Mouse (Mus musculus) bone marrow, adult 2 months (tissue): ENCODE measurements around the gene Snx6. TPM values are rescaled to one million over a fixed set of nuclear protein-coding genes. Genes with fewer than 3 reads are reported as not detected.
"Not testable (repeated sequence)": the region's sequence is repeated elsewhere in the genome, so short reads cannot be mapped to it uniquely, and the experiment has no call there.

Experiments
- H3K27ac ChIP-seq: fragments of 200-500 bp; 2 replicates; pipeline ENCODE4 v1.5.1; 2012; ENCODE audit warnings: low read depth, mild to moderate bottlenecking, control low read depth, inconsistent platforms, low read length; ENCODE audit not compliant: control insufficient read depth, poor library complexity, insufficient read depth
- H3K4me1 ChIP-seq: fragments of 200-500 bp; 2 replicates; pipeline ENCODE4 v1.6.1; 2011; ENCODE audit warnings: low read length; ENCODE audit not compliant: control insufficient read depth, insufficient read depth
- H3K4me3 ChIP-seq: fragments of 200-500 bp; replicated peaks from 2 replicates; pipeline ENCODE3; 2011; ENCODE audit warnings: mild to moderate bottlenecking, low read depth, low read length, control low read depth; ENCODE audit not compliant: control insufficient read depth
- CTCF ChIP-seq: fragments of 200-500 bp; IDR thresholded peaks from 2 replicates; pipeline ENCODE4 v1.5.1; 2011; ENCODE audit warnings: low read length, control low read depth; ENCODE audit not compliant: control insufficient read depth, insufficient read depth
- POLR2A ChIP-seq: fragments of 200-500 bp; IDR thresholded peaks from 2 replicates; pipeline ENCODE4 v1.6.1; 2011; ENCODE audit warnings: low read depth, mild to moderate bottlenecking, control low read depth, low read length, borderline replicate concordance; ENCODE audit not compliant: control insufficient read depth
- WGBS: fragments of 180-500 bp; shearing (Covaris S2); methylation state at CpG from one replicate; pipeline ENCODE4 v1.1.7; 2018; 5-methylcytosine and 5-hydroxymethylcytosine counted together
- polyA plus RNA-seq: library from polyadenylated mRNA; stranded (reverse); fragments of >200 nt; gene quantifications from 2 replicates; pipeline ENCODE4 v1.2.4, GENCODE M21; 2011; ENCODE audit warnings: low replicate concordance; ENCODE audit not compliant: missing spikeins, insufficient read depth, insufficient read length

The Snx6 gene
- polyA plus RNA-seq, result 17.7 and 21.1 TPM in 2 replicates

DNA sequence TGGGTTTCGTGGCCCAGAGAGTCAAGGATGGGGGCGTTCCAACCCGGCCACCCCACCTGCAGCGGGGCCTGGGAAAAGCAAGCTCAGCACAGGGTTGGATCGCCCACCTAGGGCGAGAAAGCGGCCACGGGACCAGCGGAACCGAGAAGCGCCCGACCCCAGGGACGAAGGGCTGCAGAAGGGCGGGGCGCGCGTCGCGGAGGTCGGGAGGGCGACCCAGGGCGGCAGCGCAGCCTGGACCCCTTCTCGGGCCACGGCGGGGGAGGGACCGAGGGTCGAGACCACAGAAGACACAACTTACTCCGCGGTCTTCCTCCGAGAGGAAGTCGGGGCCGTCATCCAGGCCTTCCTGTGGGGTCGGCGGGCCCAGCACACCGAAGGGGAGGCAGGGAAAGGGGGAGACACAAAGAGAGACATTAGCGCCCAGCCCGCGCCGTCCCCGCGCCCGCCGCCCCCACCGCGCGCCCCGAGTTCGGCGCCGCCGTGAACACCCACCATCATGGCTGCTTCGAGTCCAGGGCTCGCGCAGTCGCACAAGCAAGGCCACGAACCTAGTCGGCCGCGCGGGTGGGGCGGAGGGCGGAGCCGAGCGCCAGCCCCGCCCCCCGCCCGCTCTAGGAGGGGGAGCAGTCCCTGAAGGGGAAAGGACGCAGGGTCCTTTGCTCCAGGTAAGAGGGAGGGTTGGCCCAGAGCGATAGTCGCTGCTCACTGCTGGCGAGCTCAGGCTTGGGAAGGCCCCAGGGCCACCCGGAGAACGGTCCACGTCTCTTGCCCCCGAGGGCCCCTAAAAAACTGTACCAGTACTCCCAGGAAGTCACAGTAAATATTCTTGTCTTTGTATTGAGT lies at the start of gene Snx6:
Gene Snx6, minus strand, starts transcription at position 551 of the 846 bp plus-strand sequence.
- Histone ChIP-seq H3K27ac (peak within 1 kb of the TSS; percentile 85), H3K4me3 (peak within 1 kb of the TSS; percentile 87), H3K4me1 (no peaks in the 10 kb centered on the region; the same call in 1 of the 2 replicates)
- TF ChIP-seq POLR2A (peak; percentile 85; the same call in 1 of the 2 replicates), CTCF (no peak)
- WGBS, result under 1% methylated on average over 76 of the region's 76 CpGs

- TF ChIP-seq CTCF (no peak), POLR2A (no peak)
- Histone ChIP-seq H3K4me1 (no peaks in the 10 kb centered on the region), H3K27ac (peak overlapping the region; percentile 48; the same call in 1 of the 2 replicates), H3K4me3 (no peak overlapping the region)
Measured at GRCm38 (mm10) chr12:54844415-54844814, 48.9 kb upstream of the Snx6 start.

GRCm38 (mm10) chr12:54841576-54841975 lies 46.1 kb upstream of the Snx6 start:
- WGBS, result 78% methylated on average over 1 of the region's 1 CpGs
- H3K4me3 ChIP-seq, result no peak overlapping the region

DNA sequence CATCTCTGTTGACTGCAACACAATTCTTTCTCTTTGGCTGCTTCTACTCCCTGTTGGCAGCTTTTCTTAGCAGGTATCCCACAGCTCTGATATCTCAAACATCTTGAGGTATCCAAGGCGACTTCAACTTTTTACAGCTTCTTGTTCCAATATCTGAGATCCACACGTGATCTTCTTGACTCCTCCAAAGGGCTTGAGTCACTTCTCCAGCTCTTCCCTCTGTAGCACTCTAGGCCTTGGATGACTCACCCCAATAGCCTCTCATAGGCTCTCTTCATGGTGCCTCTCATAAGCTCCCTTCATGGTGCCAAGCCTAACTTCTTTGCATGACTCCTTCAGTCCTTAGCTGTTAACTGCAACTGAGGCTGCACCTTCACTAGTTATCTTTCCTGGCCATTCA lies 44.3 kb upstream of the Snx6 start:
- Histone ChIP-seq H3K4me3 (no peak overlapping the region), H3K27ac (no peak overlapping the region), H3K4me1 (no peaks in the 10 kb centered on the region; the same call in 1 of the 2 replicates)
- TF ChIP-seq CTCF (no peak), POLR2A (no peak)
- 90% methylated on average over 2 of the region's 2 CpGs for WGBS

More at GRCm38 (mm10) chr12:54841576-54841975, 46.1 kb upstream of the Snx6 start:
- no peaks in the 10 kb centered on the region for H3K4me1 ChIP-seq
- H3K27ac ChIP-seq, result no peak overlapping the region
- TF ChIP-seq POLR2A, result no peak
- TF ChIP-seq CTCF, result no peak

DNA sequence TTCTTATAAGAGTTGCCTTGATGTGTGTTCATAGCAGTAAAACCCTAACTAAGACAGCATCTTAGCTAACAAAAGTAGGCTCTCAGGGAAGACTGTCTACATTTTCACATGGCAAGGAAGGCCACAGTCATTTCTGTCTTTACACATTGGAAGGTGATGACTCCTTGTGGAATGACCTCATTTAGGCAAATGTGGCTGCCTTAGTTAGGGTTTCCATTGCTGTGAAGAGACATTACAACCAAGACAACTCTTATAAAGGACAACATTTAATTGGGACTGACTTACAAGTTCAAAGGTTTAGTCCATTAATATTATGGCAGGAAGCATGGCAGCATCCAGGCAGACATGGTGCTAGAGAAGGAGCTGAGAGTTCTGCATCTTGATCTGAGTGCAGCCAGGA lies 43.4 kb upstream of the Snx6 start:
- H3K27ac ChIP-seq, result no peak overlapping the region
- no peaks in the 10 kb centered on the region; the same call in 1 of the 2 replicates for H3K4me1 ChIP-seq
- H3K4me3 ChIP-seq, result no peak overlapping the region
- TF ChIP-seq POLR2A, result no peak
- no peak for TF ChIP-seq CTCF

DNA sequence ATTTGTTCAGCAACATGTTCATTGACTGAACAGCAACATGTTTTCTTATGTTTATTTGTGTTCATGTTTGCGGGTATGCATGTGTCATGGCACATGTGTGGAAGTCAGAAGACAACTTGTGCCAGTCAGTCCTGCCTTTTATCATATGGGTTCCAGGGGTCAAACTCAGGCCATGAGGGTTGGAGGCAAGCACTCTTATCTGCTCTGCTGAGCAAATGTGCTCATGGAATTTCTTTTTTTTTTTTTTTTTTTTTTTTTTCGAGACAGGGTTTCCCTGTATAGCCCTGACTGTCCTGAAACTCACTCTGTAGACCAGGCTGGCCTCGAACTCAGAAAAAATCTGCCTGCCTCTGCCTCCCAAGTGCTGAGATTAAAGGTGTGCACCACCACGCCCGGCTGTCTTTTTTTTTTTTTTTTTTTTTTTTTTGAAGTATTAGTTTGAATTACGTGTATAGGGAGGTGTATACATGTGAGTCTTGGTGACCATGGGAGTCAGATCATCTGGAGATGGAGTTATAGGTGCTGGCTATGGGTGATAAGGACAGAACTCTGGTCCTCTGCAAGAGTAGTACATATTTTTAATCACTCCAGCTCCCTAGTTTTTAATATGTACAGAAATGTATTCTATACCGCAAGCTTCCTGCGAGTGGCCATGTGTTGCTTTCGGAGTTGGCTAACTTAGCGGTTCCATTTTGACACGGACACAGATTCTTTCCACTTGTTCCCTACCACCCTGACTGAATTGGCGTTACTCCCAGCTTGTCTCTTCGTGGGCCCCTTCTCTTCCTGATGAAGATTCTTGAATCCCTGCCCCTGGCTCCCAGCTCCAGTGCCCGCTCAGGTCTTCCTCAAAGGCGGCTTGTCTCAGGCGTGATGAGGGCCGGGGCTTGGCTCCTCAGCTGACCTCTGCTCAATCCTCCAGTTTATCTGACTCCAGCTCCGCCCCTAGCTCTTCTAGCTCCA lies 40.4 kb upstream of the Snx6 start:
- Histone ChIP-seq H3K27ac (no peak overlapping the region), H3K4me1 (no peaks in the 10 kb centered on the region; the same call in 1 of the 2 replicates), H3K4me3 (no peak overlapping the region)
- no peak for TF ChIP-seq POLR2A
- no peak for TF ChIP-seq CTCF
- WGBS, result 81% methylated on average over 18 of the region's 18 CpGs

DNA sequence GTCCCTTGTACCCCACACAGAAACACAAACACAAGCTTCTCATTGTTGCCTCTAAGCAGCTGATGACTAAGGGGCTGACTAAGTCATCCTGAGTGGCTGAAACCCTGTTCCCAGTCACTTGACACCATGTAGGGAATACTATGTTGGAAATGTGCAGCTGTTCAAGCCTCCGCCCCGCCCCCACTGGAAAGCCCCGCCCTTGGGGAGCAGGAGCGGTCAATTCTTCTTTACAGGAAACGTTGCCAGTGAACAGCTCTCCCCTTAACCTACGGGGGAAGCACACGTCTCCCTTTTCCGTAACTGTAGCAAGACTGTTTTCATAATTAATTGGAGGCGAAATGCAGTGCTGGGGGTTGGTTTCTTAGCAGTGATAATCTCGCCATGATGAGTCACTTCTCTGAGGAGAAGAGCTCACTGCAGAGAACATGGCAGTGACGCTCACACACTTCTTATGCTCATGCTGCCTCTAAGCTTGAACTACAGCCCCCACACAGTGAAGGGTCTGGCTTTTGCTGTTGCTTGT lies 39.5 kb upstream of the Snx6 start:
- TF ChIP-seq POLR2A (no peak), CTCF (no peak)
- Histone ChIP-seq H3K27ac (no peak overlapping the region), H3K4me3 (peak overlapping the region; percentile 40)

GRCm38 (mm10) chr12:54833856-54834399 lies 38.4 kb upstream of the Snx6 start:
- TF ChIP-seq CTCF (no peak), POLR2A (no peak)
- H3K4me1 ChIP-seq, result no peaks in the 10 kb centered on the region; the same call in 1 of the 2 replicates
- 45% methylated on average over 9 of the region's 9 CpGs for WGBS

More for the DNA sequence above, 39.5 kb upstream of the Snx6 start:
- H3K4me1 ChIP-seq, result no peaks in the 10 kb centered on the region; the same call in 1 of the 2 replicates
- 1% methylated on average over 11 of the region's 11 CpGs for WGBS

GRCm38 (mm10) chr12:54831927-54832326 lies 36.4 kb upstream of the Snx6 start:
- not testable (repeated sequence) for H3K4me1 ChIP-seq, H3K4me3 ChIP-seq, H3K27ac ChIP-seq
- WGBS, result 73% methylated on average over 1 of the region's 1 CpGs

More at GRCm38 (mm10) chr12:54833856-54834399, 38.4 kb upstream of the Snx6 start:
- no peak overlapping the region for H3K27ac ChIP-seq
- H3K4me3 ChIP-seq, result no peak overlapping the region
